Mouse (Mus musculus) hematopoietic stem cell, adult 5-6 weeks (primary cell): ENCODE results near the gene Ptpn22. TPM values are rescaled to one million over a fixed set of nuclear protein-coding genes. Genes with fewer than 3 reads are reported as not detected.

Source experiments
- ATAC-seq, 2 experiments: fragments of 125-278 bp in 1 of 2; replicated peaks in 1 of 2; 2 replicates each; pipeline ENCODE4 v1.8.0; 2016 to 2017; ENCODE audit warnings: inconsistent platforms in 2 of 2, mild to moderate bottlenecking in 2 of 2, moderate number of reproducible peaks in 2 of 2, low read depth in 1 of 2, moderate TSS enrichment in 1 of 2; ENCODE audit not compliant: low FRiP score in 2 of 2, poor library complexity in 2 of 2, severe bottlenecking in 2 of 2, insufficient read depth in 1 of 2, low TSS enrichment in 1 of 2
- total RNA-seq: library from RNA; stranded (forward); fragments of 172-1452, 232-1000 nt; gene quantifications from 2 replicates; pipeline ENCODE4 v1.2.3, GENCODE M21; 2017

The Ptpn22 gene
- total RNA-seq, 1 experiment from 2014 or later, result 65.8 TPM

GRCm38 (mm10) chr3:103852565-103853299 lies 6.9 kb upstream of the Ptpn22 start:
- ATAC-seq, result peak; percentile 65 to 77; a peak in 3 of 4 replicates

- ATAC-seq, result no peak
Measured at GRCm38 (mm10) chr3:103853804-103854203, 5.8 kb upstream of the Ptpn22 start.

GRCm38 (mm10) chr3:103857036-103857805 lies 2.4 kb upstream of the Ptpn22 start:
- no peak for ATAC-seq

GRCm38 (mm10) chr3:103857977-103858563 lies 1.5 kb upstream of the Ptpn22 start:
- no peak for ATAC-seq

GRCm38 (mm10) chr3:103859851-103860391 lies 326 bp downstream of the Ptpn22 start:
- peak; percentile 92 for ATAC-seq

- no peak for ATAC-seq
Measured at GRCm38 (mm10) chr3:103862721-103863220, 3.2 kb downstream of the Ptpn22 start.

- no peak for ATAC-seq
Measured at GRCm38 (mm10) chr3:103864200-103864599, 4.6 kb downstream of the Ptpn22 start.

- no peak for ATAC-seq
Measured at GRCm38 (mm10) chr3:103867424-103867971, 7.9 kb downstream of the Ptpn22 start.

GRCm38 (mm10) chr3:103868008-103868407 lies 8.4 kb downstream of the Ptpn22 start:
- no peak for ATAC-seq

GRCm38 (mm10) chr3:103872663-103873098 lies 13.1 kb downstream of the Ptpn22 start:
- peak; percentile 42 to 48; a peak in 2 of 4 replicates for ATAC-seq

GRCm38 (mm10) chr3:103874329-103874728 lies 14.7 kb downstream of the Ptpn22 start:
- ATAC-seq, result no peak

- ATAC-seq, result no peak
Measured at GRCm38 (mm10) chr3:103885946-103886345, 26.4 kb downstream of the Ptpn22 start.

GRCm38 (mm10) chr3:103887581-103887980 lies 28.0 kb downstream of the Ptpn22 start:
- no peak for ATAC-seq

- no peak for ATAC-seq
Measured at GRCm38 (mm10) chr3:103893374-103893773, 33.8 kb downstream of the Ptpn22 start.

- peak in 1 of 2 experiments; percentile 53; a peak in 1 of 4 replicates for ATAC-seq
Measured at GRCm38 (mm10) chr3:103904705-103905104, 45.1 kb downstream of the Ptpn22 start.

- no peak for ATAC-seq
Measured at GRCm38 (mm10) chr3:103907335-103908030, 47.9 kb downstream of the Ptpn22 start.

- ATAC-seq, result no peak
Measured at GRCm38 (mm10) chr3:103908781-103909180, 49.2 kb downstream of the Ptpn22 start.
